Mouse (Mus musculus): ENCODE results near the gene Parp14.

DNA sequence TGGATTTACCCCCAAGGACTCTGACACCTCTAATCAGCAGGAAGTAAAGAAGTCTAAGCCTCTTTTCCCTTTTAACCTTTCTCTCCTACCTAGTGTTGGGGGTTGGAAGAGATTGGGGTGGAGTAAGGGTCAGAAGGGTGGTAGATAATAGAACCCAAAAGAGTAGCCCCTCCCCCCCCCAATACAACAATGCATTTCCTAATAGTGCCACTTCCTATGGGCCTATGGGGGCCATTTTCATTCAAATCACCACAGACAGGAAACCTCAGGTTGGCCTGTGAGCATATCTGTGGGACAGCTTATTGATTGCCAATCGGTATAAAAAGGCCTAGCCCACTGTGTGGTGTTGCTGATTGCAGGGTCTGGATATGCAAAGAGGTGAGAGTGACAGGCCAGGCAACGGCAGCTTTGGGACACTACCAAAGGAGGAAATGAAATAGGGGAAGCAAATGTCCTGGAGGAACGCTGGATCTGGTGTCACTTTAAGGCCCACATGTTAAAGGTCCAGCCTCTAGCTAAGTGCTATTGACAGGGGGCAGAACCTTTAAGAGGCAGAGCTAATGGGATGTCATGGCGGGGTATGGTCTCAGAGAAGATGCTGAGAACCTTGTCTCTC lies 32.9 kb upstream of the Parp14 start:
- TF ChIP-seq CTCF (IDR thresholded peaks at IDR 0.05; ENCODE audit: low read depth, low read length) (no peak), POLR2A (IDR thresholded peaks at IDR 0.05; ENCODE audit: extremely low read depth, insufficient read depth, low read length) (no peak)

Measured in liver, adult 2 months (tissue).